Mouse (Mus musculus) gastrocnemius, postnatal 4 days (tissue): ENCODE measurements at regions not wholly inside any gene's neighbourhood (a gene's known extent, or its start where the extent isn't known, plus 50 kb on each side); places are given as distances from the start of the nearest gene placed in this dataset.

ENCODE experiments used
- DNase-seq, 2 experiments: peaks; one replicate each; pipeline ENCODE4 v3.0.0; 2021 to 2022; ENCODE audit warnings: low spot score in 2 of 2, mixed read lengths in 2 of 2

DNA sequence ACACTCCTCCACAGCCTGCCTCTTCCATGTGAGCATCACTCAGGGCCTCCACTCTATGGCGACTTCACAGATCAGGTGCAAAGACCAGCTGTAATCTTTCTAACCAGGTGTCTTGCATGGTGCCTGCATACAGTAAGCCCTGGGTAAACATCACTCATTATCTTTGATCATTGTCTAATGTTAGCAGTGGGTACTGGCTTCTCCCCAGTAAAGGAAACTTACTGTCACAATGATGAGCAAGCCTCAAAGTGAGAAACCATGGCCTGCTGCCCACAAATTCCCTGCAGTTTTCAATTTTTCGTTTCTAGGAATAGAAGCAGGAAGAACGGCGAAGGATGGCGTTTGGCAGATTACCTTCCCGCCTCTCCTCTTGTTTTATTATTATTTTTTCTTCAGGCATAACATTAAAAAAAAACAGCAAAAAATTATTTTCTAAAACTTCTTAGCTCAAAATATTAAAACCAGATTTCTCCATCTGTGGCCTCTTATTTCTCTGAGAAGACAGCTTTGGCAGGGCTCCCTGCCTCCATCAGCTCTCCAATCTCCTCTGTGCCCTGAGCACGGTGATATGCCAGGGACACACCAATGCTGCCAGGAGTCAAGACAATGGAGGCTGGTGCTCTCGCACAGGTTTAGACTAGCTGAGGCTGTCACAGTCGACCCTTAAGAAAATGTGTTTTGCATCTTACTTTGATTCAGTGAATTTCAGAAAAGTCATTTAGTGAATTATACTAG, 169.2 kb upstream of the Cxcl12 start:
- no peak for DNase-seq

DNA sequence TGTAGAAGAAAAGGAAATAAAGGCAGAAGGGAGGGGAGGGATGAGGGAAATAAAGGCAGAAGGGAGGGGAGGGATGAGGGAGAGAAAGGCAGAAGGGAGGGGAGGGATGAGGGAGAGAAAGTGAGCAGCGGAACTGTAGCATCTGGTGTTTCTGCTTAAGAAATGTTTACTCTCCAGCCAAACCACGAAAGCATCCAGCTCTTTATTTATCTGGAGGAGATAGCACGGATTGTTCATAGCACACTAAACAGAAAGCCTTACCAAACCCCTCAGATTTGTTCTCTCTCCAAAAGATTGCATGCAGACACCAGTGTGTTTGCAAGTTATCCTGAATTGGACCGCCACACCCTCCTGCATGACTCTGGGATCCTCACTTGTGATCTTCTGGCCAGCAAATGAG, 168.4 kb upstream of the Cxcl12 start:
- no peak for DNase-seq

DNA sequence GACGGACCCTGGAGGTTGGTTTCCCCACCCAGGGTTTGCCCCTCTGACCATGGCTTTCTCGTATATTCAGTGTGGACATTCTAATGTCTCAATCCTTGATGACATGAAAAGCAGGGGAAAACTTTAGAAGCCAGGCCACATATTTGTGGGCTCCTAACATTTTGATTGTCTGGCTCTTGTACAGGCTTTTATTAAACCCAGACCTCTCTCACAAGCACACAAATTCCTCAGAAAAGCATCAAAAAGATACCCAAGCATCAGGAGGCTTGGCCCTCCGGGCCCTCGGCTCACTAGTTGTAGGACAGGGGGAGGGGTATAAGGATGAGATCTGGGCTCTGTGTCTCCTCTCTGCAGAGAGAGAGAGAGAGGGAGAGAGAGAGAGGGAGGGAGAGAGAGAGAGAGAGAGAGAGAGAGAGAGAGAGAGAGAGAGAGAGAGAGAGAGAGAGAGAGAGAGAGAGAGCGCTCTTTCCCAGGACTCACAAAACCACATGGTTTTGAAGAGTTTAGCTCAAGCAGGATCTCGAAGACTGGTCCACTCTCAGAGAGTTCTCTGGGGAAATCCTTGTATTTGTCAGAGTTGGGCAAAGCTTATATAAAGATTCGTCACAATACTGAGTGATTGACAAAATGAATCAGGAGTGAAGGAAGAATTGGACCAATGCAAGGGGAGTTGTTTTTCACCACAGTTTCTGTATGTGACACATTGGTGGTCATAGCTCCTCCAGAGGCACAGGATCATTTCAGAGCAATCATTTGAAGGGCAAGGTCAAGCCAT, 167.2 kb upstream of the Cxcl12 start:
- DNase-seq = no peak

DNA sequence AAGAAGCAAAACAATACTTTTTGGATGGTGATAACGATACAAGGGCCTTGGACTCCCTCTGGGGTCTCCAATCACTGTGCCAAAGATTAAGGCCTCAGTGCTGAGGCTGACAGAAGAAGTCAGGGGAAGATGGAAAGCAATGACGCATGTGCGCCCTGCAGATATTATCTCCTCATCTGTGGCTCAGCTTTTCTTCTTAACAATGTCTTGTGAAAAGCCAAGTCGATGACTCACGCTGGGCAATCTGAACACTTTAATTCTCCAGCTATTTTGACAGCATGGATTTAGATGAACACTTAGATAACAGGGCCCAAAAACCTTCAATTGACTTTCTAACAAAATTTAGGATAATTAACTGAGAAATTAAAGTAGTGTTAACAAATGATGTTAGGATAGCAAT, 155.7 kb upstream of the Cxcl12 start:
- DNase-seq = no peak

DNA sequence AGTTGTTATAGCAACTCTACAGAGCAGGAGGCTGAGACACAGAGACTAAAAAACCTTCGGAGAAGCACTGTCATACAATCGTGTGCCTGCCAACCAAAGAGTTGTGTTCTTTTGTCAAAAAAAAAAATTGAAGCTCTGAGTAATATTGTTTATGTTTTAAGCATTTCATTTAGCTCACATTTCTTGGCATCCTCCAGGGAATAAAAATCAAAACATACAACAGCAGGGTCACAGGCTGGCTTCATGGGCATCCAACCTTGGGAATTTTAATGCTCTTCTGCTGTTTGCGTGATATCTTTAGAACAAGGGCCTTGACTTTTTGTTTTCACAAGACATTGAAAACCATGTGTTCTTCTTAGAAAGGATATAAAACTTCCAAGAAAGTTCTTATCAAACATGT, 152.9 kb upstream of the Cxcl12 start:
- no peak for DNase-seq

DNA sequence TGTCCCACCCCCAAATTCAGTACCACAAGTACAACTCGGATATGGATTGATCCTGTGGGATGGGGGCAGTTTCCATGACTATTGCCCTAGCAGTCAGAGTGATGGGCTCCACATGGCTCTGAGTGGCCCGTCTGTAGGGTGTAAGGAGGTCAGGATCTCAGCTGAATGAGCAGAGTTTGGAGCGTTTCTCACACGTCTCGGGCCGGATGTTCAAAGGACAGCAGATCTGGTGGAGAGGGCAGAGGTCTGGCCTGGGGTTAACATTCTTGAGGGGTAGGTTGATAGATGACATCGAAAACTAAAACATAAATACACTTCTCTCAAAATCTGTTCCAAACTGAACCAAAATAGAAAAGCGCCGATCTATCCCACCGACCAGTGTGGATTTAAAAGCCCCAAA, 146.5 kb upstream of the Cxcl12 start:
- DNase-seq = no peak

DNA sequence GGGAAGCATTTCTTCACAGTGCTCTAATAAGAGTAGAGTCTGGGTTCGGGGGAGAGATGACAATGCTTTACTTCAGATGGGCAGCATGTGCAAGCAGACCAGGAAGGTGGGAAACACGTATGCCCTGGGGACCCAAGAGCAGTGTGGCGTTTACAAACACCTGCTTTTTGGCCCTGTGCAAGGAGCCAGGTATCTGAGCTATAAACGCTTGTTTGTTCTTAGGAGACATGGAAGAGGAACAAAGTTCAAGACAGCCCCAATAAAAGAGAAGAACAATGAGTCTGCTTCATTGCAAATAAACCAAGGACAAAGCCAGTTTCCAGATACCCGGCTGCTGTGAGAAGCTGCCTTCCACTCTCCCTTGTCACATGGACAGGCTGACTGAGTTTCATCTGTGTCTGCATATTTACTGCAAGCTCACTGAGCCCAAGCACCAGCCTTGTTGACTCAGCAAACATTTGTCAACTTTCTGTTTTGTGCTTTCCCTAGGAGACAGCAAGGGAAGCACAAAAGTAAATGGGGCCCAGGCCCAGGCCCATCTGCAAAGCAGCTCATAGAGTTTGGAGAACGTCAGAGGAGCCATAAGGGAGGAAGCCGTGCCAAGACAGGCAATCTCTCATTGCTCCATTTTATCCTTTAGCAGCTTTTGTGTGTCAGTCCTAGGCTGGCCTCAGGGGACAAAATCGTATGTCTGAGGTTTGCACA, 136.1 kb upstream of the Cxcl12 start:
- peak in 1 of 2 experiments; percentile 36 for DNase-seq

DNA sequence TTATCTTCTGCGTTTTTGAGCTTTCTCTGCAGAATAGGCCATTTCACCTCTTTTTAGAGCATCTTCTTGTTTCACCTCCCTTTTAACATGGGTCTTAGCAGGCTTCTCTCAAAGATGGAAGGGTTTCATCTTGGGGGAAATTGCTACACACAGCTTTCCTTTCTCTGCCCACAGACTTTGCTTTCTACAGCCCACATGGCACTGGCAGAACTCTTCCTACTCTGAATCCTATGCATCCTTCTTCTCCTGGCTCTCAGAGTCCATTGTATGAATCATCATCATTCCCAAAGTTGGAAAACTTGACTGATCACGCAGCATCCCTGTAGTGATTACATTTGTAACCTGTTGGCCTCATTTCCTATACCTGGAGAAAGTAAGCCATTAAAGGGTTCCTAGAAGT, 124.6 kb upstream of the Cxcl12 start:
- DNase-seq = no peak

DNA sequence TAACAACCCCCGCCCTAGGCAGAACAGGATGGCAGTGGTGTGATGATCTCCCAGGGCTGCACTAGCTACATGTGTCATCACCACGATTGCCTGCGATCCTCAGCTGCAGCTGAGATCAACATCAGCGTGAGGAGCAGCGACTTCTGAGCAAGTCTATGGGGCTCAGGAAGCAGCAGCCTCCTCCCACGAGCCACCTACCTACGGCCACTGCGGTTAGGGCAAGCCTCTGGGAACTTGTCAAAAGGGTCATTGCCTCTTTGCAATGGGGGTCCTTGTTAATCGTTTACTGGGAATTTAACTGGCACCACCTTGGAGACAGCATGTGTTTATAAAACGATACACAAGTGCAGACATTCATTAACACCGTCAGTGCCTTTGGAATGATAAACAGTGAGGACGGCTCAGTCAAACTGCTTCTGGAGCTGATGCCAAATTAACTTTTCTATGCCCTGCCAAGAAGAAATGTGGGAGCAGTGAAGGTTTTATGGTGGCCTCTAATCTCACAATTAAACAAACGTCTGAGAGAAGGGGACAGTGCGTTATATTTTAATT, 118.8 kb upstream of the Cxcl12 start:
- DNase-seq = no peak

DNA sequence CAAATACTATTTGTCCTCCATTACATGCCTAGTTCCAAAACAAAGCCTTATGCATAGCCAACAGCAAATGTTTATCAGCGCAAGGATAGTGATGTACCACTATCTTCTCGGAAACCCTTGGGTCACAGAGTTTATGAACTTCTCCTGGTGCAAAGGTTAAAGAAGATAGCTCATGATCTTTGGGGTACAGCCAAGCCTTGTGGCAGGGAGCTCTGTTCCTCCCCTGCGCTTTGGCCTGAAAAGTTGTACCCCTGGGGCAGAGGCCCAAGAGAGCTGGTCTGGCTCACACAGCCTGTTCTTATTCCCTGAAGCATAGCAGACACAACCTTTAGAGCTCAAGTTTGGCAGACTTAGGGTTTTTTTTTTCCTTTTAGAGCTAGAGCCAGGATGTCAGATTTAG, 107.6 kb upstream of the Cxcl12 start:
- no peak for DNase-seq

DNA sequence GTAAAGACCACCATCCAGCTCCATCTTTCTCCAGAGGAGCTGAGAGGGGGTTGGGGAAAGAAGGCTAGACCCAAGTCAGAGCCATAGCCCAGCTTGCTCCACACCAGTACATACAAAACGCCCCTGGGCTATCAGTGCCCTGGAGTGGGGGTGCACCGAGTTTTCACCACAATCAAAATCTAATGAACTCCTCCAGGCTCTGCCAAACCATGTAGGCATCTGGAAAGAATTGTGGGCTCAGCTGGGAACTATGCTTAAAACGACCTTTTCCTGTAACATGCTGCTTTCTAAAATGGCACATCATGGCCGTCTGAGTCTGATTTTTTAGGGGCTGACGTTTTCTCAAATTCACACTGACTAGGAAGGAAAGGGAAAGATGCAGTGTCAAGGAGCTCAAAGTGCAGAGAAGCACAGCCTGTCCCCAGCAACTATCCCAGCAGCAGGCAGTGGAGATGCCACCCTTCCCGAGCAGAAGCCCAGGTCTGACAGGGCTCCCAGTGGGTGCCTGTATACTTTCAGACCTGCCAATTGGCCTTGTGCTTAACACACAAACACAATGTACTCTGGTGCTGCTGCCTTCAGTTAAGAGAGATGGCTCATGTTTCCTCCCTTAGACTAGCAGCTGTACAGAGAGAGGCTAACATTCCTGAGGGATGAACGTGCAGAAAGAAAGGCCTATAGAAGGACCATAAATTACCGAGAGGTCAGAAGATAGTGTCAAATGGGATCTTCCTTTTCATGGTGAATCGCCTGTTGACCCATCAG, 100.6 kb upstream of the Cxcl12 start:
- no peak for DNase-seq

DNA sequence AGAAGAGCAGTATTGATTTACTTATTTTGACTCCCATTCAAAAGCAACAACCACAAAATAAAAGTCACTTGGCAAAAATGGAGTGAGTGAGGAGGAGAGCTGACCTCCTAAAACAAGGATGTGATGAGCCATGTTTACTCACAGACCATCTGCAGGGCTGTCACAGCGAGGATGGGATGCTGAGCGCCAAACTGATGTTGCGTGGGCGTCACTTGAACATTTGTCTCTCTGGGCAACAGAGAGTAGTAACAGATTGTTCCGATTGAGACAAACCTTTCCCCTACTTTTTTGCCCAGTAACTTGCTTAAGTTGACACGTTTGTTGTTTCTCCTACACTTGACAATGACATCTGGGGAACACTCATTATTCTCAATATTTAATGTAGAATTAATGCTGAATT, 97.0 kb upstream of the Cxcl12 start:
- DNase-seq = no peak

DNA sequence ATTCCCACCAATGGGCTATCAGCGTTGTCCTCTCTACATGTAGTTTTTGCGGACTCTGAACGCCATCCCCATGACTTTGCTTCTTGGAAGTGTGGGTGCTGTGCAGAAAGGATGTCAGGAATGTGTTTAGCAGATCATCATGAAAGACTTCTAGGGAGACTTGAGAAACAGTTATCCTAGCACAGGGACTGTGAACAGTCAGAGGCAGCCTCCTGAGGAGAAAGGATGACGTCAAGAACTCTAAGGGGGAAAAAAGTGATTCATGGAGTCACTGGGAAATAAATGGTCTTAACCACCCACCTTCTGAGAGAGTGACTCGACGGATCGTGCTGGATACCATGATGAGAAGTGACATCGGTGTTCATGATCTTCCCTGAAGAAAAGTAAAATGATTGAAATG, 96.5 kb upstream of the Cxcl12 start:
- no peak for DNase-seq

DNA sequence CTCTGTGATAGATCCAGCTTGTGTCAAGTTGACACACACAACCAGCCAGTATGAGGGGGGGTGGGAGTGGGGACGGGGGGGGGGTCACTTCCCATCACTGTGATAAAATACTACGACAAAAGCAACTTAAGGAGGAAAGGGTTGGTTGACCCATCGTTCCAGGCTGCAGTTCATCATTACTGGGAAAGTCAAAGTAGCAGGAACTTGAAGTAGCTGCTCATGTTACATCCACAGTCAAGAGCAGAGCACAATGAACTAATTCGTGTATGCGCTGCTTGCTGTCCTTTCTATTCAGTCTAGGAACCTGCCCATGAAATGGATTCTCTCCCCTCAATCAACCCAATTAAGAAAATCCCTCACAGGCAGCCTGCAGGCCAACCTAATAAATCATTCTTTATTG, 88.8 kb upstream of the Cxcl12 start:
- no peak for DNase-seq

DNA sequence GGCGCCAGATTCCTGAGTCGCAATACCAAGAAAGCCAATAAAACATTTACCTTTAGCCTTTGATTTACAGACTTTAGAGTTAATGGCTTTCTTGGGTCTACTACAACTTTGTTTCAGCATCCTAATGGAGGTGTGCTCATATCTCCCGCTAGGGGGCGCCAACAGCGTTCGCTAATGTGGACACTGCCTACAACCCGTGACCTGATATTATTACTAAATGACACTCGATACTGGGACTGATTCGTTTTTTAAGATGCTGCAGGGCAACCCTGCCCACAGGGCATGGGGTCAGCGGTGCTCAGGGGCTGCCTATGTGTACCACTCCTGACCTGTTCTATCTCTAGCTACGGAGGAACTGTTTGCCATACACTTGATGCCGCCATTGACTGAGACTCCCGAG, 87.4 kb upstream of the Cxcl12 start:
- peak in 1 of 2 experiments; percentile 43 for DNase-seq

DNA sequence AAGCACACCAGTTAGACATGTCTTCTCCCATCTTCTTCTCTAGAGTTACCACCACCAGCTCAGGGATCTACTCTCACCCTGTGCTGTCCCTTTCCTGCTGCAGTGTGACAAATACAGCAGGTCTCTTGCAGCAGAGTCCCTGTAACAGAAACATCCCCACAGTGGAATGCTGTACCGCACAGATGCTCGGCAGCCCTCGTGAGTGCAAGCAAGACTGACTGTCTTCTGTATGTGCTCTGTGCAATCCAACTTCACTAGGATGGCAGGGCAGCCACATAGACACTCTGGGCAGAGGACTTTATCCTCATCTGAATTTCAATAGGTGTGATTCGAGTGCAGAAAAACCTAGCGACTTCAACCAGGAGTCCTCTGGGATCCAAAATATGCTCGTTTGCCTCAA, 84.1 kb upstream of the Cxcl12 start:
- DNase-seq = no peak

DNA sequence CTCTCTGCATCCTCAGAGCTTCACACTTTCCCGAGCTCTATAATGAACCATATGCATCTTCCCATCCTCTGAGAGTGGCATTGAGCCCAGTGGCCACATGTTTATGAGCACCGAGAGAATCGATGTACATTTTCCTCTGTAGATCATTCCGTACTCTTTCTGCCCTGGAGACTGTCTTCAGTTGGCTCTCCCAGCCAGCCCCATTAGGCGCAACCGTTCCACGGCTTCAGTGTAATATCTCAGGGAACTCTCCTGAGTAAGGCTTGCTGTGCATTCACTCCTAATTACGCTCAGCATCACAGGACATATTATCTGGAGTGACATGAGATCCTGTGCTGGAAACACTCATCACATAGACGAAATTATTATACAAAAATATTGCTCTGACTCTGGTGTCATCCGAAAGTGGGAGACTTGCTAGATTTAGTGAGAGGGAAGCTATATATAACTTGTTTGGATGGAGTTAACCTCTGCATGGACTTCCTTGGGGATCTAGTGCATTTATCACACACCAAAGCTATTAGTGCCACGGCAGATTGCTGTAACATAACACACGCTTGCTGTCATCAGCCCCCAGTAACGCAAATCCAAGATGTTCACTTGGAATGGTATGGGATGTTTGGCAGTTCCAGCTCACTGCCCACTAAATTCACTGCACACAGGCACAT, 83.4 kb upstream of the Cxcl12 start:
- DNase-seq = no peak

DNA sequence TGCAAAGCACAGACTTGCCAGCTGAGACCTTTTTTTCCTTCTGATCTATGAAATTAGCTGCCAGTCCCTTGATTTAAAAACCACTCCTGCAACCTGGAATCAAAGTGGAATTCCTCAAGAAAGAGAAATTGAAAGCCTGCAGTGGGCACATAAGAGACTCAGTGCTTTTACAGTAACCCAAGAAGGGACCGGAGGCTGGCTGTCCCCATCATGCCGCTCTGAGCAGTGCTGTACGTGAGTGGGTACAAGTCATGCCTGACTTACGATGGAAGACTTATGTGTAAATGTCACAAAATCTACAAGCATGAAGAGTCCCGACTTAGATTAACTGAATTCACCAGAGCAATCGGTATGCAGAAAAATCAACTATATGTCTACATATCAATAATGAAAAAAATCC, 73.6 kb upstream of the Cxcl12 start:
- DNase-seq = no peak

DNA sequence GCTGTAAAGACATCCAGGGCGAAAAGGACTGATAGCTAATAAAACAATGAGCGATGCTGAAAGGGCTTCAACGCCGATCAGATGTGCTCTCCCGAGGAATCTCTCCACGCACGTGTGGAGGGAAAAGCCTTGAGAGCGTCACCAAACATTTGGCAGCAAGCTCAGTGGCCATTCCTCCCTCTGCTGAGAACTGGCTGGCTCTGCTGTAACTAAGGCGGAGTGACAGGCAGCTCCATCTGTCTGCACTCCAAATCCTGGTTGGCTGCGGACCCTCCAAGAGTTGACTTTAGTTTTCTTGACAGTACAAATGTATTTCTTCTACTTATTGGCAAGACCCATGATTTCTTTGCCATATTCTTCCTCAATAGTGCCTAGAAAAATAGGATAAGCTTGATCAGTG, 68.5 kb upstream of the Cxcl12 start:
- peak in 1 of 2 experiments; percentile 46 for DNase-seq

DNA sequence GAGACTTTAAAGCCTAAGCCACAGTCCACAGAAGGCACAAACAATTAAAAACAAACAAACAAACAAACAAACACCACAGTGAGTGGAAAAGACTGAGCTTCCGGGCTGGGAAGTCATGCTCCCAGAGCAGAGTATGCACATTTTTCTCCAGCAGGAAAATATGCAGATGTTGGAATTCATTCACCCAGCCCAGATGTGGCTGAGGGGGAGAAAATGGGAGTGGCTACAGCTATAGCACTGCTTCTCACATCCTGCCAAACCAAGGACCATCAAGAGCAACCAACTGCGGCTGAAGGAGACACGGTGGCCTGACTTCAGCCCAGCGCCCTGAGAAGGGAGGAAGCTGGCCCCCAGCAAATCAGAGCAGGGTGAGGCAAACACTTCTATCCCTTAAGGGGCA, 65.6 kb upstream of the Cxcl12 start:
- no peak for DNase-seq

DNA sequence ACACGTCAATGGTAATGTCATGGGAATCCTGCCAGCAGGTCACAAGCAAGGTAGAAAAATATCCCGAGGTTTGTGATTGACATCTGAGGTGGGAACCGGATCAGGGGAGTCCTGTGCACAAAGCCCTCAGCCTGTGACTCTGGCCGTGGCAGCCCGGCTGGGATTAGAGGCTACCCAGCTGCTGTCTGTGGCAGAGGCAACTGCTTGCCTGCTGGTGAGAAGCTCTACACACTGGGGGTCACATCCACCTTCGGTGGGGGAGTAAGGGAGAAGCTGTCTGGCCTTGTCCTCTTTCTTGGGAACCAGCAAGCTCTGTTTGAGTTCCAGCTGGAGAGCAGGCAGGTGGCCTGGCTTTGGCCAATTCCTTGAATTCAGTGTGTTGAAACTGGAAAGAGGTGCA, 64.3 kb upstream of the Cxcl12 start:
- DNase-seq = peak in 1 of 2 experiments; percentile 28
